Mouse (Mus musculus): ENCODE measurements at regions not wholly inside any gene's neighbourhood (a gene's known extent, or its start where the extent isn't known, plus 50 kb on each side); places are given as distances from the start of the nearest gene placed in this dataset.

DNA sequence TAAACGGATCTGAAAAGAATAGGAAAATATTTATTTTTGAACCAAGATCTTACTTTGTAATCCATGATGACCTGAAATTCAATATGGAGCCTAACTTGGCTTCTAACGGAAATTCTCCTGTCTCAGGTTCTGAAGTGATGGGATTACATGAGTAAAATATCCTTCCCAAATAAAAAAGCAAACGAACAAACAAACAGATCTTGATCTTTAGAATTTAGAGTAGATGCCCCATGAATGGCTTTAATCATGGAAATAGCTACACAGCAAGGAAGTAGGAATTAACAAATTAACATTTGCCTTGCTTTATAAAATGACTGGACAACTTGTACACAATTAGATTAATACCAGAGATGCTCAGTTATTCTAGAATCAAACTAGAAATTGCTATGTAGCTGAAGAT is 243.8 kb downstream of the Mef2c start:
- TF ChIP-seq MAFK (IDR thresholded peaks at IDR 0.05; ENCODE audit: borderline replicate concordance, low read depth, low read length) (no peak), TBP (IDR thresholded peaks at IDR 0.05; ENCODE audit: low read depth, low read length) (no peak), POLR2A (IDR thresholded peaks at IDR 0.05; ENCODE audit: control insufficient read depth in 1 of 2, insufficient read depth in 1 of 2, low read depth in 1 of 2, low read length in 2 of 2, poor library complexity in 1 of 2) (no peak), TCF12 (IDR thresholded peaks at IDR 0.05; ENCODE audit: low read depth, low read length) (no peak), CHD2 (IDR thresholded peaks at IDR 0.05; ENCODE audit: low read length) (no peak), MYC (IDR thresholded peaks at IDR 0.05; ENCODE audit: low read depth, low read length) (no peak), CTCF (IDR thresholded peaks at IDR 0.05 in 2 of 3, conservative IDR thresholded peaks at IDR 0.05 in 1 of 3; ENCODE audit: control insufficient read depth in 1 of 3, insufficient read depth in 1 of 3, low read depth in 2 of 3, low read length in 3 of 3, poor library complexity in 1 of 3, severe bottlenecking in 1 of 3) (no peak), USF1 (IDR thresholded peaks at IDR 0.05; ENCODE audit: low read depth, low read length) (no peak), ZC3H11A (IDR thresholded peaks at IDR 0.05; ENCODE audit: low read depth, low read length) (no peak), HCFC1 (IDR thresholded peaks at IDR 0.05; ENCODE audit: low read depth, low read length) (no peak), SIN3A (IDR thresholded peaks at IDR 0.05; ENCODE audit: low read length) (no peak), ZMIZ1 (IDR thresholded peaks at IDR 0.05; ENCODE audit: low read depth, low read length) (no peak), EP300 (IDR thresholded peaks at IDR 0.05; ENCODE audit: low read depth in 1 of 2, low read length in 2 of 2) (no peak), BHLHE40 (IDR thresholded peaks at IDR 0.05; ENCODE audit: borderline replicate concordance, low read depth, low read length) (no peak)
